Mouse (Mus musculus) testis, postnatal 14 days (tissue): ENCODE measurements around the gene Dlgap1.
A peak's percentile ranks its signal among the peaks of the same experiment; 100 is the strongest.

Experiments
- DNase-seq: peaks from one replicate; pipeline ENCODE4 v3.0.0; 2021; ENCODE audit warnings: low spot score

Gene Dlgap1

GRCm38 (mm10) chr17:70755669-70756263, 786.9 kb downstream of the Dlgap1 start:
- no peak for DNase-seq

GRCm38 (mm10) chr17:70762001-70762400, 793.1 kb downstream of the Dlgap1 start:
- no peak for DNase-seq

GRCm38 (mm10) chr17:70762634-70763033, 793.8 kb downstream of the Dlgap1 start:
- no peak for DNase-seq

- DNase-seq: no peak
Measured at GRCm38 (mm10) chr17:70765337-70765736, 796.5 kb downstream of the Dlgap1 start.

- DNase-seq: no peak
Measured at GRCm38 (mm10) chr17:70765976-70766375, 797.1 kb downstream of the Dlgap1 start.

GRCm38 (mm10) chr17:70772120-70772899, 803.4 kb downstream of the Dlgap1 start:
- DNase-seq: no peak

- DNase-seq: no peak
Measured at GRCm38 (mm10) chr17:70779770-70780169, 810.9 kb downstream of the Dlgap1 start.

- DNase-seq: peak; percentile 58
Measured at GRCm38 (mm10) chr17:70780726-70781689, 812.1 kb downstream of the Dlgap1 start.

GRCm38 (mm10) chr17:70783273-70783672, 814.4 kb downstream of the Dlgap1 start:
- no peak for DNase-seq

GRCm38 (mm10) chr17:70787366-70787765, 818.5 kb downstream of the Dlgap1 start:
- DNase-seq: no peak

- DNase-seq: no peak
Measured at GRCm38 (mm10) chr17:70790801-70791200, 821.9 kb downstream of the Dlgap1 start.

GRCm38 (mm10) chr17:70791596-70792275, 822.9 kb downstream of the Dlgap1 start:
- peak; percentile 14 for DNase-seq

GRCm38 (mm10) chr17:70794291-70794690, 825.4 kb downstream of the Dlgap1 start:
- DNase-seq: peak; percentile 67

- DNase-seq: no peak
Measured at GRCm38 (mm10) chr17:70794722-70795121, 825.8 kb downstream of the Dlgap1 start.

- DNase-seq: no peak
Measured at GRCm38 (mm10) chr17:70795196-70795595, 826.3 kb downstream of the Dlgap1 start.

GRCm38 (mm10) chr17:70796940-70797772, 828.3 kb downstream of the Dlgap1 start:
- DNase-seq: no peak

GRCm38 (mm10) chr17:70797773-70798045, 828.8 kb downstream of the Dlgap1 start:
- DNase-seq: no peak

GRCm38 (mm10) chr17:70799266-70799665, 830.4 kb downstream of the Dlgap1 start:
- DNase-seq: no peak

GRCm38 (mm10) chr17:70802022-70802421, 833.1 kb downstream of the Dlgap1 start:
- DNase-seq: peak; percentile 78

- DNase-seq: no peak
Measured at GRCm38 (mm10) chr17:70805866-70806265, 837.0 kb downstream of the Dlgap1 start.

GRCm38 (mm10) chr17:70806600-70806999, 837.7 kb downstream of the Dlgap1 start:
- no peak for DNase-seq
